Mouse (Mus musculus) hindbrain, embryonic 11.5 days (tissue): ENCODE data around the gene Nr1h2. TPM values are rescaled to one million over a fixed set of nuclear protein-coding genes. Genes with fewer than 3 reads are reported as not detected.

Experiments
- ATAC-seq: fragments of 200-750 bp; cut with Nextera tagmentation; 2 replicates; pipeline ENCODE4 v1.8.0; 2017; ENCODE audit warnings: mild to moderate bottlenecking, moderate TSS enrichment, moderate library complexity; ENCODE audit not compliant: low FRiP score
- DNase-seq: peaks from one replicate; pipeline ENCODE4 v3.0.0-alpha.2; 2015; ENCODE audit warnings: low spot score
- H3K27ac ChIP-seq: fragments of 300-500 bp; sonication (generic); 2 replicates; pipeline ENCODE4 v1.5.1; 2014; ENCODE audit warnings: mild to moderate bottlenecking, low read depth, low read length
- H3K27me3 ChIP-seq: fragments of 300-500 bp; sonication (generic); 2 replicates; pipeline ENCODE4 v1.6.1; 2014; ENCODE audit warnings: mild to moderate bottlenecking, low read length, moderate library complexity, mixed read lengths; ENCODE audit not compliant: control insufficient read depth, insufficient read depth
- H3K36me3 ChIP-seq: fragments of 300-500 bp; sonication (generic); 2 replicates; pipeline ENCODE4 v1.6.1; 2014; ENCODE audit warnings: mild to moderate bottlenecking, low read length, moderate library complexity, mixed read lengths; ENCODE audit not compliant: control insufficient read depth, insufficient read depth
- H3K4me1 ChIP-seq: fragments of 300-500 bp; sonication (generic); replicated peaks from 2 replicates; pipeline ENCODE4 v1.6.1; 2014; ENCODE audit warnings: low read length, mixed read lengths; ENCODE audit not compliant: control insufficient read depth, insufficient read depth
- H3K4me2 ChIP-seq: fragments of 300-500 bp; sonication (generic); replicated peaks from 2 replicates; pipeline ENCODE4 v1.6.1; 2014; ENCODE audit warnings: mild to moderate bottlenecking, low read depth, low read length
- H3K4me3 ChIP-seq: fragments of 300-500 bp; sonication (generic); 2 replicates; pipeline ENCODE4 v1.5.1; 2014; ENCODE audit warnings: low read depth, low read length
- H3K9ac ChIP-seq: fragments of 300-500 bp; sonication (generic); 2 replicates; pipeline ENCODE4 v1.6.1; 2014; ENCODE audit warnings: low read depth, low read length
- H3K9me3 ChIP-seq: fragments of 300-500 bp; sonication (generic); 2 replicates; pipeline ENCODE4 v1.6.1; 2016; ENCODE audit warnings: low read length; ENCODE audit not compliant: control insufficient read depth
- WGBS: fragments of 180-500 bp; shearing (Covaris S2); extraction: QIAGEN DNeasy Blood & Tissue Kit; methylation state at CpG from one replicate; pipeline ENCODE4 v1.1.7; 2014; 5-methylcytosine and 5-hydroxymethylcytosine counted together
- polyA plus RNA-seq: library from polyadenylated mRNA; unstranded; fragments of >200 nt; fragmentation: Nextera tagmentation; extraction: Ambion mirVana; gene quantifications from 2 replicates; pipeline ENCODE4 v1.2.1, GENCODE M21; 2014

Nr1h2 gene
- polyA plus RNA-seq, 1 experiment from 2014 or later, result 70.8 TPM

GRCm38 (mm10) chr7:44550409-44550678, 3.4 kb downstream of the Nr1h2 start:
- H3K4me2 ChIP-seq, result no peak overlapping the region
- peaks cover 6% of the 10 kb centered on the region; the same call in 1 of the 2 replicates for H3K36me3 ChIP-seq
- ATAC-seq, result no peak
- H3K9me3 ChIP-seq, result no peaks in the 10 kb centered on the region
- WGBS, result 96% methylated on average over 12 of the region's 12 CpGs
- H3K4me3 ChIP-seq, result no peak overlapping the region
- DNase-seq, result no peak
- H3K27ac ChIP-seq, result no peak overlapping the region
- no peak overlapping the region for H3K9ac ChIP-seq
- H3K27me3 ChIP-seq, result no peaks in the 10 kb centered on the region
- H3K4me1 ChIP-seq, result peaks cover 7% of the 10 kb centered on the region; the same call in 1 of the 2 replicates

GRCm38 (mm10) chr7:44549621-44550408, 3.9 kb downstream of the Nr1h2 start:
- Histone ChIP-seq H3K9me3 (no peaks in the 10 kb centered on the region), H3K4me3 (no peak overlapping the region), H3K27me3 (no peaks in the 10 kb centered on the region), H3K27ac (no peak overlapping the region), H3K4me2 (no peak overlapping the region), H3K36me3 (peaks cover 6% of the 10 kb centered on the region; the same call in 1 of the 2 replicates), H3K9ac (no peak overlapping the region), H3K4me1 (peaks cover 7% of the 10 kb centered on the region; the same call in 1 of the 2 replicates)
- ATAC-seq (no peak), DNase-seq (no peak)
- 96% methylated on average over 23 of the region's 23 CpGs for WGBS

- Histone ChIP-seq H3K36me3 (peaks cover 6% of the 10 kb centered on the region; the same call in 1 of the 2 replicates), H3K4me2 (peak within 1 kb of the TSS; percentile 86), H3K9me3 (no peaks in the 10 kb centered on the region), H3K27me3 (no peaks in the 10 kb centered on the region), H3K4me3 (peak within 1 kb of the TSS; percentile 53), H3K9ac (peak within 1 kb of the TSS; percentile 51), H3K27ac (peak within 1 kb of the TSS; percentile 31), H3K4me1 (peaks cover 7% of the 10 kb centered on the region; the same call in 1 of the 2 replicates)
- under 1% methylated on average over 43 of the region's 43 CpGs for WGBS
- ATAC-seq, result peak; percentile 90
- DNase-seq, result peak; percentile 100
Observed at GRCm38 (mm10) chr7:44548497-44549087, 5.2 kb downstream of the Nr1h2 start, which contains the start of gene Pold1. Gene Pold1, minus strand, starts transcription at chr7:44548849.

GRCm38 (mm10) chr7:44547725-44548124, 6.0 kb downstream of the Nr1h2 start:
- Histone ChIP-seq H3K36me3 (peaks cover 6% of the 10 kb centered on the region; the same call in 1 of the 2 replicates), H3K4me1 (peaks cover 6% of the 10 kb centered on the region; the same call in 1 of the 2 replicates), H3K27me3 (no peaks in the 10 kb centered on the region), H3K4me2 (peak overlapping the region; percentile 86), H3K4me3 (peak overlapping the region; percentile 53), H3K27ac (no peak overlapping the region), H3K9me3 (no peaks in the 10 kb centered on the region), H3K9ac (peak overlapping the region; percentile 51)
- no peak for DNase-seq
- no peak for ATAC-seq
- 24% methylated on average over 5 of the region's 5 CpGs for WGBS

GRCm38 (mm10) chr7:44547041-44547440, 6.7 kb downstream of the Nr1h2 start:
- Histone ChIP-seq H3K4me3 (no peak overlapping the region), H3K9me3 (no peaks in the 10 kb centered on the region), H3K27me3 (no peaks in the 10 kb centered on the region), H3K27ac (no peak overlapping the region), H3K9ac (no peak overlapping the region), H3K4me2 (no peak overlapping the region; the same call in 1 of the 2 replicates), H3K36me3 (peaks cover 6% of the 10 kb centered on the region; the same call in 1 of the 2 replicates), H3K4me1 (0 out of 2 replicates have a peak, but pooled peaks cover 3% of the 10 kb centered on the region)
- ATAC-seq, result no peak
- 98% methylated on average over 13 of the region's 13 CpGs for WGBS
- no peak for DNase-seq

GRCm38 (mm10) chr7:44546274-44546673, 7.5 kb downstream of the Nr1h2 start:
- Histone ChIP-seq H3K4me1 (0 out of 2 replicates have a peak, but pooled peaks cover 3% of the 10 kb centered on the region), H3K4me2 (no peak overlapping the region), H3K9ac (no peak overlapping the region), H3K27ac (no peak overlapping the region), H3K27me3 (no peaks in the 10 kb centered on the region), H3K36me3 (peaks cover 6% of the 10 kb centered on the region; the same call in 1 of the 2 replicates), H3K4me3 (no peak overlapping the region), H3K9me3 (no peaks in the 10 kb centered on the region)
- no peak for DNase-seq
- ATAC-seq, result no peak
- 97% methylated on average over 3 of the region's 3 CpGs for WGBS

GRCm38 (mm10) chr7:44543071-44543470, 10.7 kb downstream of the Nr1h2 start:
- DNase-seq (no peak), ATAC-seq (no peak)
- Histone ChIP-seq H3K4me1 (0 out of 2 replicates have a peak, but pooled peaks cover 3% of the 10 kb centered on the region), H3K9me3 (no peaks in the 10 kb centered on the region), H3K4me2 (no peak overlapping the region), H3K27ac (no peak overlapping the region), H3K27me3 (no peaks in the 10 kb centered on the region), H3K9ac (no peak overlapping the region), H3K36me3 (peaks cover 2% of the 10 kb centered on the region; the same call in 1 of the 2 replicates), H3K4me3 (no peak overlapping the region)
- WGBS, result 77% methylated on average over 12 of the region's 12 CpGs

- no peak overlapping the region for H3K4me3 ChIP-seq
- 0 out of 2 replicates have a peak, but pooled peaks cover 2% of the 10 kb centered on the region for H3K4me1 ChIP-seq
- H3K27ac ChIP-seq, result no peak overlapping the region
- H3K9ac ChIP-seq, result no peak overlapping the region
- peaks cover 5% of the 10 kb centered on the region; the same call in 1 of the 2 replicates for H3K36me3 ChIP-seq
- no peak overlapping the region for H3K4me2 ChIP-seq
- no peaks in the 10 kb centered on the region for H3K27me3 ChIP-seq
- DNase-seq (no peak), ATAC-seq (no peak)
- 96% methylated on average over 11 of the region's 11 CpGs for WGBS
- no peaks in the 10 kb centered on the region for H3K9me3 ChIP-seq
Observed at GRCm38 (mm10) chr7:44542555-44542954, 11.2 kb downstream of the Nr1h2 start.
